Mouse (Mus musculus): Measurements from ENCODE around the gene BC030867. TPM values are rescaled to one million over a fixed set of nuclear protein-coding genes. Genes with fewer than 3 reads are reported as not detected.

BC030867 gene
- polyA plus RNA-seq, 1 experiment from 2014 or later, result 6.3 TPM

- WGBS, result 57% methylated on average over 14 of the region's 14 CpGs
- Histone ChIP-seq H3K4me1 (replicated peaks; ENCODE audit: insufficient read depth, low read length) (peaks cover 74% of the 10 kb centered on the region), H3K27me3 (ENCODE audit: insufficient read depth, low read length) (no peaks in the 10 kb centered on the region), H3K27ac (peak overlapping the region; percentile 82), H3K9me3 (replicated peaks; ENCODE audit: low read length) (no peaks in the 10 kb centered on the region), H3K9ac (ENCODE audit: low read depth, low read length) (0 out of 2 replicates have a peak overlapping the region, but pooled peaks have one; percentile 25), H3K4me2 (ENCODE audit: low read length) (peak overlapping the region; percentile 50), H3K36me3 (ENCODE audit: insufficient read depth, low read length) (0 out of 2 replicates have a peak, but pooled peaks cover 9% of the 10 kb centered on the region), H3K4me3 (replicated peaks; ENCODE audit: low read depth, low read length) (peak overlapping the region; percentile 16; the same call in 1 of the 2 replicates)
- no peak for ATAC-seq (replicated peaks; ENCODE audit: low FRiP score, low read depth)
- no peak for TF ChIP-seq CTCF (IDR thresholded peaks at IDR 0.05; ENCODE audit: low read depth)
- DNase-seq (ENCODE audit: low spot score), result no peak
These were observed 29.3 kb upstream of the BC030867 start for GRCm38 (mm10) chr11:102219247-102219993.

GRCm38 (mm10) chr11:102219994-102220346 lies 28.7 kb upstream of the BC030867 start:
- H3K4me3 ChIP-seq (replicated peaks; ENCODE audit: low read depth, low read length), result no peak overlapping the region
- no peaks in the 10 kb centered on the region for H3K9me3 ChIP-seq (replicated peaks; ENCODE audit: low read length)
- no peak overlapping the region for H3K4me2 ChIP-seq (ENCODE audit: low read length)
- no peaks in the 10 kb centered on the region for H3K27me3 ChIP-seq (ENCODE audit: insufficient read depth, low read length)
- H3K27ac ChIP-seq, result no peak overlapping the region
- H3K36me3 ChIP-seq (ENCODE audit: insufficient read depth, low read length), result 0 out of 2 replicates have a peak, but pooled peaks cover 9% of the 10 kb centered on the region
- no peak for TF ChIP-seq CTCF (IDR thresholded peaks at IDR 0.05; ENCODE audit: low read depth)
- H3K4me1 ChIP-seq (replicated peaks; ENCODE audit: insufficient read depth, low read length), result peaks cover 72% of the 10 kb centered on the region
- 58% methylated on average over 4 of the region's 4 CpGs for WGBS
- no peak for DNase-seq (ENCODE audit: low spot score)
- H3K9ac ChIP-seq (ENCODE audit: low read depth, low read length), result no peak overlapping the region
- no peak for ATAC-seq (replicated peaks; ENCODE audit: low FRiP score, low read depth)

- no peak for ATAC-seq (replicated peaks; ENCODE audit: low FRiP score, low read depth)
These were observed 28.2 kb upstream of the BC030867 start for GRCm38 (mm10) chr11:102220451-102220850.

GRCm38 (mm10) chr11:102221243-102221953 lies 27.3 kb upstream of the BC030867 start:
- no peak for ATAC-seq (replicated peaks; ENCODE audit: low FRiP score, low read depth)

More at GRCm38 (mm10) chr11:102220451-102220850, 28.2 kb upstream of the BC030867 start:
- TF ChIP-seq CTCF (IDR thresholded peaks at IDR 0.05; ENCODE audit: low read depth), result no peak
- no peak overlapping the region for H3K27ac ChIP-seq
- H3K36me3 ChIP-seq (ENCODE audit: insufficient read depth, low read length), result 0 out of 2 replicates have a peak, but pooled peaks cover 9% of the 10 kb centered on the region
- no peak overlapping the region for H3K4me2 ChIP-seq (ENCODE audit: low read length)
- H3K9ac ChIP-seq (ENCODE audit: low read depth, low read length), result no peak overlapping the region
- H3K27me3 ChIP-seq (ENCODE audit: insufficient read depth, low read length), result no peaks in the 10 kb centered on the region
- no peak overlapping the region for H3K4me3 ChIP-seq (replicated peaks; ENCODE audit: low read depth, low read length)
- DNase-seq (ENCODE audit: low spot score), result no peak
- peaks cover 70% of the 10 kb centered on the region for H3K4me1 ChIP-seq (replicated peaks; ENCODE audit: insufficient read depth, low read length)
- 65% methylated on average over 6 of the region's 6 CpGs for WGBS
- no peaks in the 10 kb centered on the region for H3K9me3 ChIP-seq (replicated peaks; ENCODE audit: low read length)

GRCm38 (mm10) chr11:102221954-102222351 lies 26.7 kb upstream of the BC030867 start:
- Histone ChIP-seq H3K9ac (ENCODE audit: low read depth, low read length) (no peak overlapping the region), H3K27ac (0 out of 2 replicates have a peak overlapping the region, but pooled peaks have one; percentile 8), H3K27me3 (ENCODE audit: insufficient read depth, low read length) (no peaks in the 10 kb centered on the region), H3K9me3 (replicated peaks; ENCODE audit: low read length) (no peaks in the 10 kb centered on the region), H3K4me3 (replicated peaks; ENCODE audit: low read depth, low read length) (no peak overlapping the region), H3K4me2 (ENCODE audit: low read length) (0 out of 2 replicates have a peak overlapping the region, but pooled peaks have one; percentile 5), H3K36me3 (ENCODE audit: insufficient read depth, low read length) (0 out of 2 replicates have a peak, but pooled peaks cover 9% of the 10 kb centered on the region), H3K4me1 (replicated peaks; ENCODE audit: insufficient read depth, low read length) (peaks cover 57% of the 10 kb centered on the region)
- peak; percentile 55 for DNase-seq (ENCODE audit: low spot score)
- TF ChIP-seq CTCF (IDR thresholded peaks at IDR 0.05; ENCODE audit: low read depth), result 0 out of 2 replicates have a peak, but pooled peaks have one; percentile 27
- ATAC-seq (replicated peaks; ENCODE audit: low FRiP score, low read depth), result no peak; the same call in 1 of the 2 replicates
- 51% methylated on average over 8 of the region's 8 CpGs for WGBS

More at GRCm38 (mm10) chr11:102221243-102221953, 27.3 kb upstream of the BC030867 start:
- no peak for TF ChIP-seq CTCF (IDR thresholded peaks at IDR 0.05; ENCODE audit: low read depth)
- 77% methylated on average over 8 of the region's 8 CpGs for WGBS
- Histone ChIP-seq H3K4me1 (replicated peaks; ENCODE audit: insufficient read depth, low read length) (peaks cover 61% of the 10 kb centered on the region), H3K9me3 (replicated peaks; ENCODE audit: low read length) (no peaks in the 10 kb centered on the region), H3K9ac (ENCODE audit: low read depth, low read length) (no peak overlapping the region), H3K27ac (0 out of 2 replicates have a peak overlapping the region, but pooled peaks have one; percentile 8), H3K27me3 (ENCODE audit: insufficient read depth, low read length) (no peaks in the 10 kb centered on the region), H3K4me3 (replicated peaks; ENCODE audit: low read depth, low read length) (no peak overlapping the region), H3K4me2 (ENCODE audit: low read length) (no peak overlapping the region), H3K36me3 (ENCODE audit: insufficient read depth, low read length) (0 out of 2 replicates have a peak, but pooled peaks cover 9% of the 10 kb centered on the region)
- no peak for DNase-seq (ENCODE audit: low spot score)

GRCm38 (mm10) chr11:102223166-102223565 lies 25.5 kb upstream of the BC030867 start:
- peak; percentile 79 for DNase-seq (ENCODE audit: low spot score)

More at GRCm38 (mm10) chr11:102223166-102223565, 25.5 kb upstream of the BC030867 start:
- 0 out of 2 replicates have a peak, but pooled peaks cover 9% of the 10 kb centered on the region for H3K36me3 ChIP-seq (ENCODE audit: insufficient read depth, low read length)
- peaks cover 50% of the 10 kb centered on the region for H3K4me1 ChIP-seq (replicated peaks; ENCODE audit: insufficient read depth, low read length)
- no peaks in the 10 kb centered on the region for H3K27me3 ChIP-seq (ENCODE audit: insufficient read depth, low read length)
- H3K27ac ChIP-seq, result no peak overlapping the region
- no peaks in the 10 kb centered on the region for H3K9me3 ChIP-seq (replicated peaks; ENCODE audit: low read length)
- no peak overlapping the region for H3K9ac ChIP-seq (ENCODE audit: low read depth, low read length)
- H3K4me2 ChIP-seq (ENCODE audit: low read length), result no peak overlapping the region
- TF ChIP-seq CTCF (IDR thresholded peaks at IDR 0.05; ENCODE audit: low read depth), result peak; percentile 77
- 37% methylated on average over 6 of the region's 6 CpGs for WGBS
- H3K4me3 ChIP-seq (replicated peaks; ENCODE audit: low read depth, low read length), result no peak overlapping the region
- no peak for ATAC-seq (replicated peaks; ENCODE audit: low FRiP score, low read depth)
